Mouse (Mus musculus): ENCODE measurements around the gene Lta.

Gene Lta

GRCm38 (mm10) chr17:35193881-35194843 lies 11.0 kb downstream of the Lta start, which contains the start of gene Ltb:
Ltb (plus strand) TSS chr17:35194439.
- in situ Hi-C loops (cut with MboI; ENCODE audit: low pct_unique_long_range_greater_than_20kb in 1 of 2, low sequenced_read_pairs in 2 of 2, unreplicated experiment in 1 of 2), result no loop called here

GRCm38 (mm10) chr17:35192924-35193323 lies 12.2 kb downstream of the Lta start:
- in situ Hi-C loops (cut with MboI; ENCODE audit: low pct_unique_long_range_greater_than_20kb in 1 of 2, low sequenced_read_pairs in 2 of 2, unreplicated experiment in 1 of 2), result no loop called here

- in situ Hi-C loops (cut with MboI; ENCODE audit: low pct_unique_long_range_greater_than_20kb in 1 of 2, low sequenced_read_pairs in 2 of 2, unreplicated experiment in 1 of 2), result no loop called here
These were observed 13.4 kb downstream of the Lta start for GRCm38 (mm10) chr17:35191723-35192122.

- in situ Hi-C loops (cut with MboI; ENCODE audit: low pct_unique_long_range_greater_than_20kb in 1 of 2, low sequenced_read_pairs in 2 of 2, unreplicated experiment in 1 of 2), result no loop called here
These were observed 15.1 kb downstream of the Lta start for GRCm38 (mm10) chr17:35190096-35190495.

- in situ Hi-C loops (cut with MboI; ENCODE audit: low pct_unique_long_range_greater_than_20kb in 1 of 2, low sequenced_read_pairs in 2 of 2, unreplicated experiment in 1 of 2), result no loop called here
These were observed 16.0 kb downstream of the Lta start for GRCm38 (mm10) chr17:35189186-35189585.

GRCm38 (mm10) chr17:35187959-35188610 lies 17.1 kb downstream of the Lta start, which contains the start of gene Lst1:
Lst1 (minus strand) TSS chr17:35188439.
- in situ Hi-C loops (cut with MboI; ENCODE audit: low pct_unique_long_range_greater_than_20kb in 1 of 2, low sequenced_read_pairs in 2 of 2, unreplicated experiment in 1 of 2), result no loop called here

GRCm38 (mm10) chr17:35187345-35187744 lies 17.8 kb downstream of the Lta start:
- in situ Hi-C loops (cut with MboI; ENCODE audit: low pct_unique_long_range_greater_than_20kb in 1 of 2, low sequenced_read_pairs in 2 of 2, unreplicated experiment in 1 of 2), result no loop called here

GRCm38 (mm10) chr17:35186681-35187080 lies 18.5 kb downstream of the Lta start:
- in situ Hi-C loops (cut with MboI; ENCODE audit: low pct_unique_long_range_greater_than_20kb in 1 of 2, low sequenced_read_pairs in 2 of 2, unreplicated experiment in 1 of 2), result no loop called here

GRCm38 (mm10) chr17:35185639-35186611 lies 19.2 kb downstream of the Lta start:
- in situ Hi-C loops (cut with MboI; ENCODE audit: low pct_unique_long_range_greater_than_20kb in 1 of 2, low sequenced_read_pairs in 2 of 2, unreplicated experiment in 1 of 2), result no loop called here

GRCm38 (mm10) chr17:35180093-35180492 lies 25.1 kb downstream of the Lta start:
- in situ Hi-C loops (cut with MboI; ENCODE audit: low pct_unique_long_range_greater_than_20kb in 1 of 2, low sequenced_read_pairs in 2 of 2, unreplicated experiment in 1 of 2), result no loop called here

GRCm38 (mm10) chr17:35178528-35178927 lies 26.6 kb downstream of the Lta start:
- in situ Hi-C loops (cut with MboI; ENCODE audit: low pct_unique_long_range_greater_than_20kb in 1 of 2, low sequenced_read_pairs in 2 of 2, unreplicated experiment in 1 of 2), result loop anchor here in 1 of 2 experiments (5.0 kb wide), 1 partner anchor 54 kb away; the partner anchor contains the start of gene Atp6v1g2

GRCm38 (mm10) chr17:35175968-35176367 lies 29.2 kb downstream of the Lta start, which contains the start of gene Aif1:
Aif1 (minus strand) TSS chr17:35176068.
- in situ Hi-C loops (cut with MboI; ENCODE audit: low pct_unique_long_range_greater_than_20kb in 1 of 2, low sequenced_read_pairs in 2 of 2, unreplicated experiment in 1 of 2), result loop anchor here in 1 of 2 experiments (5.0 kb wide), 1 partner anchor 56 kb away; the partner anchor contains the start of gene Atp6v1g2

GRCm38 (mm10) chr17:35175382-35175781 lies 29.8 kb downstream of the Lta start:
- in situ Hi-C loops (cut with MboI; ENCODE audit: low pct_unique_long_range_greater_than_20kb in 1 of 2, low sequenced_read_pairs in 2 of 2, unreplicated experiment in 1 of 2), result loop anchor here in 1 of 2 experiments (5.0 kb wide), 1 partner anchor 57 kb away; the partner anchor contains the start of gene Atp6v1g2

- in situ Hi-C loops (cut with MboI; ENCODE audit: low pct_unique_long_range_greater_than_20kb in 1 of 2, low sequenced_read_pairs in 2 of 2, unreplicated experiment in 1 of 2), result no loop called here
These were observed 30.8 kb downstream of the Lta start for GRCm38 (mm10) chr17:35174201-35174977.

- in situ Hi-C loops (cut with MboI; ENCODE audit: low pct_unique_long_range_greater_than_20kb in 1 of 2, low sequenced_read_pairs in 2 of 2, unreplicated experiment in 1 of 2), result no loop called here
These were observed 31.8 kb downstream of the Lta start for GRCm38 (mm10) chr17:35173329-35173728.

GRCm38 (mm10) chr17:35172445-35173234 lies 32.5 kb downstream of the Lta start:
- in situ Hi-C loops (cut with MboI; ENCODE audit: low pct_unique_long_range_greater_than_20kb in 1 of 2, low sequenced_read_pairs in 2 of 2, unreplicated experiment in 1 of 2), result no loop called here
